Mouse (Mus musculus) myocyte (in vitro differentiated cells): Measurements from ENCODE around the gene Bet1l.
A peak's percentile ranks its signal among the peaks of the same experiment; 100 is the strongest.

Experiments
- CEBPB ChIP-seq: IDR thresholded peaks from 2 replicates; pipeline ENCODE4 v1.6.1; 2011; ENCODE audit warnings: mild to moderate bottlenecking, moderate library complexity; ENCODE audit not compliant: poor library complexity, insufficient read depth, severe bottlenecking
- E2F4 ChIP-seq: IDR thresholded peaks from one replicate; pipeline ENCODE4 v1.6.1; 2011; ENCODE audit warnings: mild to moderate bottlenecking, control low read depth, moderate library complexity; ENCODE audit not compliant: insufficient read depth
- MAX ChIP-seq: IDR thresholded peaks from one replicate; pipeline ENCODE4 v1.6.1; 2011; ENCODE audit warnings: low read depth, mild to moderate bottlenecking, control low read depth
- MYOG ChIP-seq, 3 experiments: IDR thresholded peaks; one replicate each; pipeline ENCODE4 v1.6.1; 2011; ENCODE audit warnings: control low read depth in 2 of 3, low read depth in 2 of 3, mild to moderate bottlenecking in 2 of 3; ENCODE audit not compliant: insufficient read length in 2 of 3, control insufficient read depth in 1 of 3, insufficient read depth in 1 of 3
- POLR2A ChIP-seq: IDR thresholded peaks from one replicate; pipeline ENCODE4 v1.6.1; 2011; ENCODE audit warnings: low read depth, mild to moderate bottlenecking, control low read depth, moderate library complexity; ENCODE audit not compliant: insufficient read length
- POLR2AphosphoS2 ChIP-seq: IDR thresholded peaks from one replicate; pipeline ENCODE4 v1.6.1; 2011; ENCODE audit warnings: low read depth, control low read depth; ENCODE audit not compliant: insufficient read length
- REST ChIP-seq: IDR thresholded peaks from one replicate; pipeline ENCODE4 v1.6.1; 2011; ENCODE audit warnings: mild to moderate bottlenecking, control low read depth, moderate library complexity; ENCODE audit not compliant: insufficient read depth, insufficient read length
- TCF12 ChIP-seq: IDR thresholded peaks from one replicate; pipeline ENCODE4 v1.6.1; 2011; ENCODE audit warnings: mild to moderate bottlenecking, control low read depth; ENCODE audit not compliant: poor library complexity, insufficient read depth, severe bottlenecking
- TCF3 ChIP-seq: IDR thresholded peaks from one replicate; pipeline ENCODE4 v1.6.1; 2011; ENCODE audit warnings: low read depth, control low read depth; ENCODE audit not compliant: insufficient read length
- USF1 ChIP-seq: IDR thresholded peaks from one replicate; pipeline ENCODE4 v1.6.1; 2011; ENCODE audit warnings: low read depth, mild to moderate bottlenecking, control low read depth, moderate library complexity

GRCm38 (mm10) chr7:140855860-140856784, 1.3 kb downstream of the Bet1l start, which contains the start of gene Gm45785:
- TF ChIP-seq USF1, result no peak
- TF ChIP-seq MYOG (IDR thresholded peaks at IDR 0.05; ENCODE audit: control insufficient read depth in 1 of 3, insufficient read depth in 1 of 3, insufficient read length in 2 of 3, low read depth in 2 of 3), result peak in 1 of 3 experiments; percentile 64
- TF ChIP-seq CEBPB, result no peak
- TF ChIP-seq REST, result no peak
- peak; percentile 76 for TF ChIP-seq POLR2A
- no peak for TF ChIP-seq TCF3
- peak; percentile 67 for TF ChIP-seq POLR2AphosphoS2
- TF ChIP-seq TCF12, result no peak
- TF ChIP-seq MAX, result no peak
- no peak for TF ChIP-seq E2F4
